Mouse (Mus musculus): ENCODE measurements around the gene Vps37c. TPM values are rescaled to one million over a fixed set of nuclear protein-coding genes. Genes with fewer than 3 reads are reported as not detected.

The Vps37c gene
- polyA plus RNA-seq, 1 experiment: 3.2 TPM

DNA sequence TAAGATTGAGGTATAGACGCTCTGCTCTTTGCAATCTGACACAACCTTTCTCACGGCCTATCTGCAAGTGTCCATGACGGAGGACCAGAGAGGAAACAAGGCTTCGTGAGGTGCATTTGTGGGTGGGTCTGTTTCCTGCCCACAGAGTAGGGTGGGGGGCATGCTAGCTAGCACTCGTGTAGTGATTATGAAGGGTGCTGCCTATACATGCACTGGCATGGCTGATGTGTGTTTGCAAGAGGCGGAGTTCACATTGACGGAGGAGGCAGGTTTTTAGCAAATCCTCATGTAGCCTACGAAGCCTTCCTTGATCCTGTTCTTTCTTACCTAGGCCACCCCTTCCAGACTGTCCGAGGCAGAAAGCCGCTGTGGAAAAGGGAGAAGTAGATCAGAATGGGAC is 41.4 kb downstream of the Vps37c start:
- Histone ChIP-seq H3K4me1 (ENCODE audit: control insufficient read depth) (no peaks in the 10 kb centered on the region), H3K4me3 (replicated peaks) (no peak overlapping the region), H3K9me3 (ENCODE audit: control insufficient read depth, low read length) (no peaks in the 10 kb centered on the region), H3K27me3 (ENCODE audit: control insufficient read depth) (no peaks in the 10 kb centered on the region), H3K36me3 (ENCODE audit: control insufficient read depth) (no peaks in the 10 kb centered on the region)
- TF ChIP-seq TAL1 (IDR thresholded peaks at IDR 0.05; ENCODE audit: low read length) (no peak), GATA1 (IDR thresholded peaks at IDR 0.05; ENCODE audit: low read length) (no peak)

DNA sequence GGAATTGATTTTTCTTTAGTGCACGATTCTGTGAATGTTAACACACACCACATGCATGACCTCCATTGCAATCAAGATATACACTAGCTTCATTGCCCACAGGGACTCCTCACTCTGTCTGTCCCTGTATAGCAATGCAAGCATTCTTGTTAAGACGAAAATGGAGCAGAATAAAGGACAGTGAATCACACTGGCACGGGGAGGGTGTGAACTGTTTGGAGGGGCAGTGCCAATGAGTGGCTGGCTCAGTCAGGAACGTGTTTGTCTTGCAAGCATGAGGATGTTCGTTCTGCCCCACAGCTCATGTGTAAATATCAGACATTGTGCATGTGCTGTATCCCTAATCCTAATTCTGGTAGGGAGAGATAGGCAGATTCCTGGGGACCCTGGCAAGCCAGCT is 41.9 kb downstream of the Vps37c start:
- Histone ChIP-seq H3K4me3 (replicated peaks) (no peak overlapping the region), H3K9me3 (ENCODE audit: control insufficient read depth, low read length) (no peaks in the 10 kb centered on the region), H3K27me3 (ENCODE audit: control insufficient read depth) (no peaks in the 10 kb centered on the region), H3K36me3 (ENCODE audit: control insufficient read depth) (no peaks in the 10 kb centered on the region), H3K4me1 (ENCODE audit: control insufficient read depth) (no peaks in the 10 kb centered on the region)
- TF ChIP-seq GATA1 (IDR thresholded peaks at IDR 0.05; ENCODE audit: low read length) (no peak), TAL1 (IDR thresholded peaks at IDR 0.05; ENCODE audit: low read length) (no peak)

DNA sequence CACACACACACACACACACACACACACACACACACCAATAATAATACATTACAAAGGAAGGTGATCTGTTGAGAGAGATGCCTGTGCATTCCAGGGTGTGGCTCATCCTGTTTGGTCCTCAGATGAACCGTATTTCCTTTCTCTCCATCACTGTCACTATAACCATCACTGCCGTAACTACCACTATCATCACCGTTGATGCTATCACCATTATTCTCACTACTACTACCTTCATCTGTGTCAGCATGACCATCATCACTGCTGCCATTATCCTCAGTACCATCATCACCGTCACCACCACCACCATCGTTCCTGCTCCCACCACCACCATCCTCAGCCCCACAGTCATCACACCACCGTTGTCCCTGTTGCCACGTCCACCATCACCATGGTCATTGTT is 43.4 kb downstream of the Vps37c start:
- Histone ChIP-seq H3K4me1 (ENCODE audit: control insufficient read depth) (no peaks in the 10 kb centered on the region), H3K36me3 (ENCODE audit: control insufficient read depth) (no peaks in the 10 kb centered on the region), H3K9me3 (ENCODE audit: control insufficient read depth, low read length) (no peaks in the 10 kb centered on the region), H3K27me3 (ENCODE audit: control insufficient read depth) (no peaks in the 10 kb centered on the region), H3K4me3 (replicated peaks) (no peak overlapping the region)
- TF ChIP-seq GATA1 (IDR thresholded peaks at IDR 0.05; ENCODE audit: low read length): no peak
- no peak for TF ChIP-seq TAL1 (IDR thresholded peaks at IDR 0.05; ENCODE audit: low read length)

DNA sequence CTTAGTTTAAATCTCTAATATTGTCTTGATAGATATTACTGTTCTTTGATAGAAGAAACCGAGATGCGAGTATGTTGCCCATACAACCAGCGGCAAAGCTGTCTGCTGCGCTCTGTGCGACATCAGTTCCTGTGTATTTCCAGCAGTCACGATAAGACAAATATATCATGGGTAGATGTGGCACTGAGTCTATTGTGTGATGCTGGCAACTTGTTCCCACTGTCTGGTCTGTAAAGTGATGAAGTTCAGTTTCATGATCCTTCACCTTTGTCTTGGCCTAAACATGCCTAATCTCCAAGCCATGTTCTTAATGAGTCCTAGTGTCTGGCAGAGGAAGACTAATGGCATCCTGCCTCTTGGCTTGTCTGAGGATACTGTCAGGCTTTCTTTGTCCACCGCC is 44.2 kb downstream of the Vps37c start:
- no peak for TF ChIP-seq GATA1 (IDR thresholded peaks at IDR 0.05; ENCODE audit: low read length)
- TF ChIP-seq TAL1 (IDR thresholded peaks at IDR 0.05; ENCODE audit: low read length): no peak
- Histone ChIP-seq H3K9me3 (ENCODE audit: control insufficient read depth, low read length) (no peaks in the 10 kb centered on the region), H3K4me1 (ENCODE audit: control insufficient read depth) (no peaks in the 10 kb centered on the region), H3K27me3 (ENCODE audit: control insufficient read depth) (no peaks in the 10 kb centered on the region), H3K36me3 (ENCODE audit: control insufficient read depth) (no peaks in the 10 kb centered on the region), H3K4me3 (replicated peaks) (no peak overlapping the region)

DNA sequence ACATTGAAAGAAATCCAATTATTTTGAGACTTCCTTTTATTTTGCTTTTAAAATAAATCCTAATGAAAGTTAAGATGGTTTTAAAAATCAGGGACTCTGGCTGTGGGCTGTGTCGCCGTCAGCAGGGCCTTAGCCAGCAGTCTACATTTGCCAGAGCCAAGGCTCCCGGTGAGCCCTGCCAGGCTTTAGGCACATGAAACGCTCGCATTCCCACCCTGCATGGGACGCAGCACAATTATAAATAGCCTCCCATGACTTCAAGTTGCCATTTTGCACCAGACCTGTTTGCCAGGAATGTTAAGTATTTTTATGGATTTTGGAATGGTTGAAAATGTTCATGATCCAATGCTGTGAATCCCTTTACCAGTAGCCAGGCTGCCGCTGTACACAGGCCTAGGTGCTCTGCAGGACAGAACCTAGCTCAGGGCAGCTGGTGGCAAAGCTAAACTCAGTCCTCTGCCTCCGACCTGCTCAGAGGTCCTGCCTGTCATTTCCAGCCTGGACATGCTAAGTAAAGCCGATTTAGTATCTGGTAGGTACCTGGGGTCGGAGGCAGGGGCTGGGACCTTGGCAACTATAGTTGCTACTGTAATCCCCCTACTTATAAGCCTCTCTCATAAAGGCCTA is 45.1 kb downstream of the Vps37c start:
- TF ChIP-seq GATA1 (IDR thresholded peaks at IDR 0.05; ENCODE audit: low read length) (no peak), TAL1 (IDR thresholded peaks at IDR 0.05; ENCODE audit: low read length) (no peak)
- H3K9me3 ChIP-seq (ENCODE audit: control insufficient read depth, low read length): no peaks in the 10 kb centered on the region
- H3K4me1 ChIP-seq (ENCODE audit: control insufficient read depth): no peaks in the 10 kb centered on the region
- no peaks in the 10 kb centered on the region for H3K36me3 ChIP-seq (ENCODE audit: control insufficient read depth)
- H3K27me3 ChIP-seq (ENCODE audit: control insufficient read depth): no peaks in the 10 kb centered on the region
- no peak overlapping the region for H3K4me3 ChIP-seq (replicated peaks)

DNA sequence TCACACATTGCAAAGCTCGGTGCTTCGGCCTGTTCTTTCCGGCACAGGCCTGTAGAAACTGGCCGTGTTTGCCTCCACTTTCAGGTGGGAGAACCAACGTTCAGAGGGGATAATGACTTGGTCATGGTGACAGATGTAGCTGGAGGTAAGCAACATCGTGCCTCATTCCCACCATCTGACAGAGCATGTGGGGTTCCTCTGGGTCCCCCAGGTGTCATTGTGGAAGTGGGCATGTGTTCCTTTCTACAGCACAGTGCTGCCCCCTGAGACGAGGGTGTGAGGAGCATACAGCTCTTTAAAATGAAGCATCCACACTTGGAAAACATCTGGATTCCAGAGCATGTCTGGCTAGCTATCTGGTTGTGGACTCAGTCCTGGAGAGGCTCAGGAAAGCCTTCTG is 46.0 kb downstream of the Vps37c start:
- Histone ChIP-seq H3K4me1 (ENCODE audit: control insufficient read depth) (no peaks in the 10 kb centered on the region), H3K36me3 (ENCODE audit: control insufficient read depth) (no peaks in the 10 kb centered on the region), H3K4me3 (replicated peaks) (no peak overlapping the region), H3K9me3 (ENCODE audit: control insufficient read depth, low read length) (no peaks in the 10 kb centered on the region), H3K27me3 (ENCODE audit: control insufficient read depth) (no peaks in the 10 kb centered on the region)
- TF ChIP-seq TAL1 (IDR thresholded peaks at IDR 0.05; ENCODE audit: low read length): no peak
- TF ChIP-seq GATA1 (IDR thresholded peaks at IDR 0.05; ENCODE audit: low read length): no peak

DNA sequence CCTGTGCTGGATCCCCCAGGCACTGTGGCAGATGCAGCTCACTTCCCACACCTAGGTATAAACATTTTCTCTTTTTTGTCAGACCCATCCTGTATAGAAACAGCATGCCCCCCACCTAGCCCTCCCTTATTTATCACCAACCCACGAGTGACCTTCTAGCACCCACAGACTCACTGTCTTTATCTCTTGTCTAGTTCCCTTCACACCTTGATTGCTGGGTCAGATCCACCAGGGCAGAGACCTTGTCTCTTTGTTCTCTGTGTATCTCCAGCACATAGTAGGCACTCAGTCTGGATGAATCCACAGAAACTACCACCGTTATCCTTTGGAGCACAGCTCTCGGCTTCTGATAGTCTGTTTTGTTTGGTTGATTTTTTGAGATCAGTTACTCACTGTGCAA is 46.5 kb downstream of the Vps37c start:
- TF ChIP-seq TAL1 (IDR thresholded peaks at IDR 0.05; ENCODE audit: low read length) (no peak), GATA1 (IDR thresholded peaks at IDR 0.05; ENCODE audit: low read length) (no peak)
- Histone ChIP-seq H3K4me3 (replicated peaks) (no peak overlapping the region), H3K36me3 (ENCODE audit: control insufficient read depth) (no peaks in the 10 kb centered on the region), H3K4me1 (ENCODE audit: control insufficient read depth) (no peaks in the 10 kb centered on the region), H3K9me3 (ENCODE audit: control insufficient read depth, low read length) (no peaks in the 10 kb centered on the region), H3K27me3 (ENCODE audit: control insufficient read depth) (no peaks in the 10 kb centered on the region)

DNA sequence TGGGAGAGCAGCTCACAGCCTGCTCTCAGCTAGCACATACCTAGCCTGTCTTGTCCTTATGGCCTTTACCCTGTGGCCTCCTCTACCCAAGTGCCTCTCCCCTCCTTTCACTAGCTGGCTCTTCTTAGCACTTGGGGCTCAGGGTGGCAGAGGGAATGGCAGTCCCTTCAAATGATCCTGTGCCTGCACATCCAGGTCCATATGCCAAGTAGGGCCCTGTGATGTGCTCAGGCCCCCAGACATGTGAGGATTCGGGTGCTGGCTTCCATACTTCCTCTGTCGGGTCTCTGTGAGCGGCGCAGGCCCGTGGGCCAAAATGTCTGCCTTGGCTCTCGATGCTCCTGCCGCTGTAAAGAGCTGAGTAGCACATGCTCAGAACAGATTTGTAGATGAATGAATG is 47.3 kb downstream of the Vps37c start:
- H3K27me3 ChIP-seq (ENCODE audit: control insufficient read depth): no peaks in the 10 kb centered on the region
- TF ChIP-seq GATA1 (IDR thresholded peaks at IDR 0.05; ENCODE audit: low read length) (no peak), TAL1 (IDR thresholded peaks at IDR 0.05; ENCODE audit: low read length) (no peak)
- H3K36me3 ChIP-seq (ENCODE audit: control insufficient read depth): no peaks in the 10 kb centered on the region
- H3K4me3 ChIP-seq (replicated peaks): no peak overlapping the region
- H3K4me1 ChIP-seq (ENCODE audit: control insufficient read depth): no peaks in the 10 kb centered on the region
- no peaks in the 10 kb centered on the region for H3K9me3 ChIP-seq (ENCODE audit: control insufficient read depth, low read length)

DNA sequence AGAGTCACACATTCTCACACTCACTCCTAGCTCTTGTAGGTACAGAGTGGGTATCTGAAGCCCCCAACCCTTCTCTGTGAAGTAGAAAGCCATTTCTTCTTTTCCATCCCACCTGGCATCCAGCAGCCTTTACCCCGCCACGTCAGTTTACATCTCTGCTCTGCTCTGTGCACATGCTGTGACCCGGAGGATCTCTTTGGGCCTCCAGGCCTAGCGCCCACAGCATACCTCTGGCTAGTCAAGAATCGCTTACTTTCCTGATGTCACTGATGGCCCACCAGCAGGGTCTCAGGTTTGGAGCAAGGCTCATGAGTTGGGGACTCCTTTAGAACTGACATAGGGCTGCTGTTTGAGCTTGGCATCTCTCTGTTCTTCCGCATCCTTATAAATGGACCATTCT is 49.5 kb downstream of the Vps37c start:
- H3K9me3 ChIP-seq (ENCODE audit: control insufficient read depth, low read length): no peaks in the 10 kb centered on the region
- H3K36me3 ChIP-seq (ENCODE audit: control insufficient read depth): no peaks in the 10 kb centered on the region
- no peaks in the 10 kb centered on the region for H3K4me1 ChIP-seq (ENCODE audit: control insufficient read depth)
- H3K4me3 ChIP-seq (replicated peaks): no peak overlapping the region
- TF ChIP-seq TAL1 (IDR thresholded peaks at IDR 0.05; ENCODE audit: low read length): no peak
- TF ChIP-seq GATA1 (IDR thresholded peaks at IDR 0.05; ENCODE audit: low read length): no peak
- no peaks in the 10 kb centered on the region; the same call in 1 of the 2 replicates for H3K27me3 ChIP-seq (ENCODE audit: control insufficient read depth)

DNA sequence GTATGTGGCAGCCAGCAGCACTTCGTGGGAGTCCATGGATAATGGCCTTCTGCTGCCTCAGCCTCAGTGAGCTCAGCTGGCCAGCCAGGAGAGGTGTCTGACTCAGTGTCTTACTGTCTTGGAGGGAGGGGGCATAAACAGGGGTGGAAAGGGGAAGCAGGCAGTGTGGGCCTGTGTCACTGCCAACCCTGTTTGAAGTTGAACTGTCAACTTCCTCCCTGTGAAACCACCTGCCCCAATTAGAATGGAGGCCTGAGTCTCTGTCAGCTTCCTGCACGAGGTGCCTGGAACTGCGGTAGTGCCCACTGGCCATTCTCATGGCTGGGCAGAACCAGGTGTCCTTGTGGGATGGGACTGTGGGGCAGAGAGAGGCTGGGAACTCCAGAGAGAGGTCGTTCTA is 50.3 kb downstream of the Vps37c start, which contains the start of gene Cd5:
Gene Cd5 (minus strand): TSS at position 192 of the 400 bp plus-strand sequence.
- Histone ChIP-seq H3K4me3 (replicated peaks) (no peak within 1 kb of the TSS), H3K9me3 (ENCODE audit: control insufficient read depth, low read length) (no peaks in the 10 kb centered on the region), H3K4me1 (ENCODE audit: control insufficient read depth) (no peaks in the 10 kb centered on the region), H3K36me3 (ENCODE audit: control insufficient read depth) (no peaks in the 10 kb centered on the region), H3K27me3 (ENCODE audit: control insufficient read depth) (no peaks in the 10 kb centered on the region; the same call in 1 of the 2 replicates)
- no peak for TF ChIP-seq GATA1 (IDR thresholded peaks at IDR 0.05; ENCODE audit: low read length)
- no peak for TF ChIP-seq TAL1 (IDR thresholded peaks at IDR 0.05; ENCODE audit: low read length)

All from erythroblast, embryonic 14.5 days (primary cell).